Mouse (Mus musculus): ENCODE measurements at regions not wholly inside any gene's neighbourhood (a gene's known extent, or its start where the extent isn't known, plus 50 kb on each side); places are given as distances from the start of the nearest gene placed in this dataset.

- WGBS = 88% methylated on average over 4 of the region's 4 CpGs
- no peak overlapping the region for H3K4me3 ChIP-seq
- H3K4me1 ChIP-seq = no peaks in the 10 kb centered on the region
- H3K4me2 ChIP-seq (replicated peaks) = no peak overlapping the region
- H3K9me3 ChIP-seq = no peaks in the 10 kb centered on the region
- no peak overlapping the region for H3K27ac ChIP-seq
- ATAC-seq (ENCODE audit: insufficient number of reproducible peaks, insufficient read depth, low FRiP score, low TSS enrichment) = no peak
- H3K27me3 ChIP-seq = no peaks in the 10 kb centered on the region
- H3K9ac ChIP-seq = no peak overlapping the region
- no peaks in the 10 kb centered on the region for H3K36me3 ChIP-seq
These were observed 1284.6 kb upstream of the Cited2 start for GRCm38 (mm10) chr10:16438414-16438813.

GRCm38 (mm10) chr10:16440932-16441640, 1281.9 kb upstream of the Cited2 start:
- 31% methylated on average over 3 of the region's 3 CpGs for WGBS

GRCm38 (mm10) chr10:16441661-16442072, 1281.4 kb upstream of the Cited2 start:
- no peak overlapping the region for H3K4me2 ChIP-seq (replicated peaks)

More at GRCm38 (mm10) chr10:16440932-16441640, 1281.9 kb upstream of the Cited2 start:
- Histone ChIP-seq H3K27me3 (no peaks in the 10 kb centered on the region), H3K4me2 (replicated peaks) (no peak overlapping the region), H3K4me3 (no peak overlapping the region), H3K9me3 (no peaks in the 10 kb centered on the region), H3K27ac (no peak overlapping the region), H3K4me1 (no peaks in the 10 kb centered on the region), H3K9ac (no peak overlapping the region), H3K36me3 (no peaks in the 10 kb centered on the region)
- no peak for ATAC-seq (ENCODE audit: insufficient number of reproducible peaks, insufficient read depth, low FRiP score, low TSS enrichment)

GRCm38 (mm10) chr10:16443901-16444300, 1279.1 kb upstream of the Cited2 start:
- H3K9me3 ChIP-seq = no peaks in the 10 kb centered on the region
- ATAC-seq (ENCODE audit: insufficient number of reproducible peaks, insufficient read depth, low FRiP score, low TSS enrichment) = no peak
- no peak overlapping the region for H3K27ac ChIP-seq
- H3K9ac ChIP-seq = no peak overlapping the region
- H3K4me1 ChIP-seq = no peaks in the 10 kb centered on the region
- no peaks in the 10 kb centered on the region for H3K36me3 ChIP-seq
- no peak overlapping the region for H3K4me2 ChIP-seq (replicated peaks)
- no peaks in the 10 kb centered on the region for H3K27me3 ChIP-seq
- no peak overlapping the region for H3K4me3 ChIP-seq

More at GRCm38 (mm10) chr10:16441661-16442072, 1281.4 kb upstream of the Cited2 start:
- 72% methylated on average over 2 of the region's 2 CpGs for WGBS
- H3K36me3 ChIP-seq = no peaks in the 10 kb centered on the region
- H3K9ac ChIP-seq = no peak overlapping the region
- H3K27ac ChIP-seq = no peak overlapping the region
- no peaks in the 10 kb centered on the region for H3K9me3 ChIP-seq
- no peaks in the 10 kb centered on the region for H3K4me1 ChIP-seq
- no peak overlapping the region for H3K4me3 ChIP-seq
- H3K27me3 ChIP-seq = no peaks in the 10 kb centered on the region
- ATAC-seq (ENCODE audit: insufficient number of reproducible peaks, insufficient read depth, low FRiP score, low TSS enrichment) = no peak

GRCm38 (mm10) chr10:16467935-16468334, 1255.1 kb upstream of the Cited2 start:
- no peaks in the 10 kb centered on the region for H3K9me3 ChIP-seq
- no peak for ATAC-seq (ENCODE audit: insufficient number of reproducible peaks, insufficient read depth, low FRiP score, low TSS enrichment)
- H3K27ac ChIP-seq = no peak overlapping the region
- H3K4me3 ChIP-seq = no peak overlapping the region
- no peaks in the 10 kb centered on the region for H3K4me1 ChIP-seq
- no peaks in the 10 kb centered on the region for H3K36me3 ChIP-seq
- H3K9ac ChIP-seq = no peak overlapping the region
- H3K27me3 ChIP-seq = no peaks in the 10 kb centered on the region
- no peak overlapping the region for H3K4me2 ChIP-seq (replicated peaks)
- WGBS = 74% methylated on average over 3 of the region's 3 CpGs

GRCm38 (mm10) chr10:16469711-16470110, 1253.3 kb upstream of the Cited2 start:
- Histone ChIP-seq H3K36me3 (no peaks in the 10 kb centered on the region), H3K4me1 (no peaks in the 10 kb centered on the region), H3K27ac (no peak overlapping the region), H3K9me3 (no peaks in the 10 kb centered on the region), H3K4me2 (replicated peaks) (no peak overlapping the region), H3K9ac (no peak overlapping the region), H3K4me3 (no peak overlapping the region), H3K27me3 (no peaks in the 10 kb centered on the region)
- WGBS = 41% methylated on average over 1 of the region's 1 CpGs
- ATAC-seq (ENCODE audit: insufficient number of reproducible peaks, insufficient read depth, low FRiP score, low TSS enrichment) = no peak

- Histone ChIP-seq H3K27ac (no peak overlapping the region), H3K4me1 (no peaks in the 10 kb centered on the region), H3K36me3 (no peaks in the 10 kb centered on the region), H3K9ac (no peak overlapping the region), H3K9me3 (no peaks in the 10 kb centered on the region), H3K4me3 (no peak overlapping the region), H3K27me3 (no peaks in the 10 kb centered on the region), H3K4me2 (replicated peaks) (no peak overlapping the region)
- ATAC-seq (ENCODE audit: insufficient number of reproducible peaks, insufficient read depth, low FRiP score, low TSS enrichment) = no peak
- 73% methylated on average over 1 of the region's 1 CpGs for WGBS
These were observed 1249.0 kb upstream of the Cited2 start for GRCm38 (mm10) chr10:16473952-16474521.

GRCm38 (mm10) chr10:16498580-16498979, 1224.4 kb upstream of the Cited2 start:
- Histone ChIP-seq H3K4me1 (no peaks in the 10 kb centered on the region), H3K27me3 (no peaks in the 10 kb centered on the region), H3K36me3 (no peaks in the 10 kb centered on the region), H3K27ac (no peak overlapping the region), H3K9me3 (no peaks in the 10 kb centered on the region), H3K9ac (no peak overlapping the region), H3K4me2 (replicated peaks) (no peak overlapping the region), H3K4me3 (no peak overlapping the region)
- ATAC-seq (ENCODE audit: insufficient number of reproducible peaks, insufficient read depth, low FRiP score, low TSS enrichment) = no peak
- WGBS = 73% methylated on average over 1 of the region's 1 CpGs

GRCm38 (mm10) chr10:16507681-16508080, 1215.3 kb upstream of the Cited2 start:
- Histone ChIP-seq H3K27ac (no peak overlapping the region), H3K27me3 (no peaks in the 10 kb centered on the region), H3K36me3 (no peaks in the 10 kb centered on the region), H3K4me2 (replicated peaks) (no peak overlapping the region), H3K9me3 (no peaks in the 10 kb centered on the region), H3K9ac (no peak overlapping the region), H3K4me1 (no peaks in the 10 kb centered on the region), H3K4me3 (no peak overlapping the region)
- 81% methylated on average over 2 of the region's 2 CpGs for WGBS
- no peak for ATAC-seq (ENCODE audit: insufficient number of reproducible peaks, insufficient read depth, low FRiP score, low TSS enrichment)

- no peak for ATAC-seq (ENCODE audit: insufficient number of reproducible peaks, insufficient read depth, low FRiP score, low TSS enrichment)
- Histone ChIP-seq H3K27me3 (no peaks in the 10 kb centered on the region), H3K4me3 (no peak overlapping the region), H3K27ac (no peak overlapping the region), H3K4me1 (no peaks in the 10 kb centered on the region), H3K9ac (no peak overlapping the region), H3K4me2 (replicated peaks) (no peak overlapping the region), H3K9me3 (no peaks in the 10 kb centered on the region), H3K36me3 (no peaks in the 10 kb centered on the region)
- 62% methylated on average over 6 of the region's 6 CpGs for WGBS
These were observed 1214.9 kb upstream of the Cited2 start for GRCm38 (mm10) chr10:16508161-16508560.

GRCm38 (mm10) chr10:16514656-16515055, 1208.4 kb upstream of the Cited2 start:
- no peak for ATAC-seq (ENCODE audit: insufficient number of reproducible peaks, insufficient read depth, low FRiP score, low TSS enrichment)
- Histone ChIP-seq H3K4me3 (no peak overlapping the region), H3K9me3 (no peaks in the 10 kb centered on the region), H3K4me1 (no peaks in the 10 kb centered on the region), H3K27ac (no peak overlapping the region), H3K27me3 (no peaks in the 10 kb centered on the region), H3K9ac (no peak overlapping the region), H3K36me3 (no peaks in the 10 kb centered on the region), H3K4me2 (replicated peaks) (no peak overlapping the region)
- 75% methylated on average over 2 of the region's 2 CpGs for WGBS

GRCm38 (mm10) chr10:16521895-16522294, 1201.1 kb upstream of the Cited2 start:
- no peaks in the 10 kb centered on the region for H3K9me3 ChIP-seq
- no peak overlapping the region for H3K9ac ChIP-seq
- no peaks in the 10 kb centered on the region for H3K4me1 ChIP-seq
- H3K4me2 ChIP-seq (replicated peaks) = no peak overlapping the region
- ATAC-seq (ENCODE audit: insufficient number of reproducible peaks, insufficient read depth, low FRiP score, low TSS enrichment) = no peak
- no peak overlapping the region for H3K4me3 ChIP-seq
- H3K27ac ChIP-seq = no peak overlapping the region
- no peaks in the 10 kb centered on the region for H3K27me3 ChIP-seq
- no peaks in the 10 kb centered on the region for H3K36me3 ChIP-seq
